Mouse (Mus musculus) neural tube, embryonic 13.5 days (tissue): ENCODE data around the gene Mfsd2a. TPM values are rescaled to one million over a fixed set of nuclear protein-coding genes. Genes with fewer than 3 reads are reported as not detected.
A peak's percentile ranks its signal among the peaks of the same experiment; 100 is the strongest.
"Not testable (repeated sequence)": the region's sequence is repeated elsewhere in the genome, so short reads cannot be mapped to it uniquely, and the experiment has no call there.

Source experiments
- ATAC-seq: fragments of 200-750 bp; cut with Nextera tagmentation; 2 replicates; pipeline ENCODE4 v1.8.0; 2017; ENCODE audit warnings: low read depth, mild to moderate bottlenecking, moderate TSS enrichment, moderate library complexity
- H3K27ac ChIP-seq: fragments of 300-500 bp; sonication (generic); replicated peaks from 2 replicates; pipeline ENCODE4 v1.5.1; 2015; ENCODE audit warnings: moderate library complexity, mild to moderate bottlenecking, inconsistent platforms
- H3K27me3 ChIP-seq: fragments of 300-500 bp; sonication (generic); 2 replicates; pipeline ENCODE4 v1.6.1; 2015; ENCODE audit warnings: mild to moderate bottlenecking, inconsistent platforms
- H3K36me3 ChIP-seq: fragments of 300-500 bp; sonication (generic); 2 replicates; pipeline ENCODE4 v1.6.1; 2015; ENCODE audit warnings: mild to moderate bottlenecking, inconsistent platforms
- H3K4me1 ChIP-seq: fragments of 300-500 bp; sonication (generic); replicated peaks from 2 replicates; pipeline ENCODE4 v1.6.1; 2015; ENCODE audit warnings: inconsistent platforms
- H3K4me2 ChIP-seq: fragments of 300-500 bp; sonication (generic); 2 replicates; pipeline ENCODE4 v1.6.1; 2015; ENCODE audit warnings: inconsistent platforms, mild to moderate bottlenecking, moderate library complexity
- H3K4me3 ChIP-seq: fragments of 300-500 bp; sonication (generic); 2 replicates; pipeline ENCODE4 v1.5.1; 2015; ENCODE audit warnings: mild to moderate bottlenecking, inconsistent platforms
- H3K9ac ChIP-seq: fragments of 300-500 bp; sonication (generic); 2 replicates; pipeline ENCODE4 v1.6.1; 2015; ENCODE audit warnings: moderate library complexity, mild to moderate bottlenecking, inconsistent platforms
- H3K9me3 ChIP-seq: fragments of 300-500 bp; sonication (generic); 2 replicates; pipeline ENCODE4 v1.6.1; 2016; ENCODE audit warnings: inconsistent platforms
- whole genome bisulfite sequencing: fragments of 180-500 bp; shearing (Covaris S2); methylation state at CpG from one replicate; pipeline ENCODE4 v1.1.7; 2015; 5-methylcytosine and 5-hydroxymethylcytosine counted together
- polyA plus RNA-seq: library from polyadenylated mRNA; unstranded; fragments of >200 nt; fragmentation: Nextera tagmentation; extraction: Ambion mirVana; gene quantifications from 2 replicates; pipeline ENCODE4 v1.2.1, GENCODE M21; 2015

Gene Mfsd2a
- polyA plus RNA-seq, 1 experiment from 2014 or later = 30.3 TPM

DNA sequence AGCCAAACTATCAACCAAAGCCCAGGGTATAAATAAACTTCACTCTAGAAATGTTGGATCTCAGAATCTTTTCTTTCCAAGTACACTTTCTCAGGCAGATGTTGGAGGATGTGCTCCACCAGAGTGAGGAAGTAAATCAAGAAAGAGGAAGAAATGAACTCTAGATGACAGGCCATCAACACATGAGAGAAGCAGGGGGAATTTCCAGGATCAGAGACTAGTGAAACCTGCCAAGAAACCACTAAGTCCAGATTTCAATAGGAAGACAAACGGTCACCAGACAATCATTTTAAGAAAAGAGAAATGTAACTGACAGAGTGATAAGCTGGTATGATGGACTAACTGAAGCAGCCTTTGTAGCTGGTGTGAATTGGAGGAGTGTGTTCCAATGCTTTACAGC, 30.2 kb upstream of the Mfsd2a start:
- 82% methylated on average over 1 of the region's 1 CpGs for WGBS
- no peak for ATAC-seq
- no peaks in the 10 kb centered on the region; the same call in 1 of the 2 replicates for H3K9me3 ChIP-seq
- H3K27me3 ChIP-seq = no peaks in the 10 kb centered on the region
- peaks cover 6% of the 10 kb centered on the region; the same call in 1 of the 2 replicates for H3K4me1 ChIP-seq
- H3K4me3 ChIP-seq = no peak overlapping the region
- H3K36me3 ChIP-seq = no peaks in the 10 kb centered on the region
- no peak overlapping the region for H3K27ac ChIP-seq
- no peak overlapping the region for H3K9ac ChIP-seq
- no peak overlapping the region for H3K4me2 ChIP-seq

DNA sequence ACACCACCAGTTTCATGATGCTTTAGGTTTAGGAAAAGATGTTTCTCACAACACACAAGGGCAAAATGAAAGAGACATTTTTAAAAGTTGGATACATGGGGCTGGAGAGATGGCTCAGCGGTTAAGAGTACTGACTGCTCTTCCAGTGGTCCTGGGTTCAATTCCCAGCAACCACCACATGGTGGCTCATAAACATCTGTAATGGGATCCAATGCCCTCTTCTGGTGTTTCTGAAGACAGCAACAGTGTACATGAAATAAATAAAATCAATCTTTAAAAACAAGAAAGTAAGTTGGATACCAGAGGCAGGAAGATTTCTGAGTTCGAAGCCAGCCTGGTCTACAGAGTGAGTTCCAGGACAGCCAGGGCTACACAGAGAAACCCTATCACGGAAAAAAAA, 27.0 kb upstream of the Mfsd2a start:
- not testable (repeated sequence) for H3K27ac ChIP-seq, H3K4me3 ChIP-seq, H3K9me3 ChIP-seq, H3K36me3 ChIP-seq, H3K4me2 ChIP-seq, ATAC-seq, H3K4me1 ChIP-seq, H3K9ac ChIP-seq
- WGBS = 60% methylated on average over 3 of the region's 3 CpGs
- H3K27me3 ChIP-seq = peaks cover 16% of the 10 kb centered on the region

DNA sequence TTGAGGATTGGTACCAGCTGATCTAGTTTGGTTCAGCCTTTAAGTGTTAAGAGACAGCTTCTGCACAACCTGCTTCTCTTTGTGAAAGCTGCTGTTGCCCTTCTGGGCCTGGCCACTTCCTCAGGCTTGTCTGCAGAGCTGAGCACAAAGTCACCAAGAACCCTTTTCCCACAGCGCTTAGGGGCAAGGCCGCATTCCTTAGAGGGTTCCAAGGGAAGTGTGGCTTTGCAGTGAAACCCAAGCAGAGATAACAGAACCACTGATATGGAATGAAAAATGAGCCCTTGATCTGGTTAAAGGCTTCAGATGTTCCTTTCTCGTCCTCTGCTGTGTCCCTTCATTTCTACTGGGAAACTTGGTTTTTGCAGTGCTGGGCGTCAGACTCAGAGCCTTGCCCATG, 26.4 kb upstream of the Mfsd2a start:
- H3K36me3 ChIP-seq = no peaks in the 10 kb centered on the region
- H3K4me2 ChIP-seq = no peak overlapping the region
- H3K4me1 ChIP-seq = peaks cover 9% of the 10 kb centered on the region
- no peak overlapping the region for H3K9ac ChIP-seq
- H3K9me3 ChIP-seq = no peaks in the 10 kb centered on the region; the same call in 1 of the 2 replicates
- peaks cover 20% of the 10 kb centered on the region for H3K27me3 ChIP-seq
- no peak for ATAC-seq
- no peak overlapping the region for H3K4me3 ChIP-seq
- no peak overlapping the region for H3K27ac ChIP-seq
- WGBS = 92% methylated on average over 4 of the region's 4 CpGs

DNA sequence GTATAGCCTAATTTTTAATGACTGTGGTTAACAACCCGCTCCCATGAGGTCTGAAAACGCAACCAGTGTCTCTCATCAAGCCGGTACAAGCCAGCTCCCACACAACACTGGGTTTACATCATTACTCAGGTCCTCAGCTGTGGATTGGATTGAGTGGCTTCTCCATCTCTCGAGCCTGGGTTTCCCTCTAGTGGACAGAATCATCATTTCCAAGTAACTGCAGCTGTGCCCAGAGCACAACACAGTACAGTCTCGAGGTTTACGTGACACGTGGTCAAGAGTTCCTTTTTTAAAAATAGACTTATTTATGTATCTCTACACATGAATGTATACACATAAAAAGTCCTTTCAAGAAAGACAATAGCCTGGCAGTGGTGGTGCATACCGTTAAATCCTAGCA, 24.1 kb upstream of the Mfsd2a start:
- H3K27ac ChIP-seq = no peak overlapping the region

DNA sequence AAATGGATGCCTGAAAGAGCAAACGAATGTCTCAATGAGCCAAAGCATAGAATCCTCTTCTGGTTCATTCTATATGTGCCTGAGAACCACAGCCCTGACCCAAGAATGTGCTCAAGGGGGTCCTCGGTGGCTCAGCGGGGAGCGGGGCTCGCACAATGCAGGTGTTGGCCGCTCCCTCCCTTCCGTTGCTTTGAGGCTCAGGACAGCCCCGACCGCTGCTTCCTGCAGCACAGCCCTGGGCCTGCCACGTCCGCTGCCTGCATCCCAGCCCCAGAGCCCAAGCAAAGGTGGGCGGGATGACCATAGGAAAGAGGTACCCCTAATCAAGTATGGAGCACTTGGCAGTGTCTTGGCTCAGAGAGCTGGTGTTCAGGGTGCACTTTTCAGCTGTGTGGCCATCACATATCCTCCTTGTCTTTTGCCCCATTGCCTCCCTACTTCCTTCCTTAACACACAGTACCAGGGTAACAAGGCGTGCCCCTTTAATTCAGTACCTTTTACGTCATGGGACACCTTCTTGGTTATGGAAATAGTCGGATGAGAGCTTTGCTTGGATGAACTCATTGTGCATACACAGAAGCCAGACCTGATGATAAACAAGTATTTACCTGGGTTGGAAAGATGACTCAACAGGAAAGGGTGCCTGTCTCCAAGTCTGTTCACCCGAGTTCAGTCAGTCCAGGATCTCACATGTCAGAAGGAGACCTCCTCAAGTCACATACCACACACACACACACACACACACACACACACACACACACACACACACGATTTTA, 22.7 kb upstream of the Mfsd2a start:
- peak overlapping the region; percentile 42 for H3K4me2 ChIP-seq
- peak overlapping the region; percentile 12; the same call in 1 of the 2 replicates for H3K4me3 ChIP-seq
- no peak overlapping the region for H3K27ac ChIP-seq
- ATAC-seq = peak; percentile 44; the same call in 1 of the 2 replicates
- no peaks in the 10 kb centered on the region for H3K36me3 ChIP-seq
- H3K27me3 ChIP-seq = peaks cover 27% of the 10 kb centered on the region
- 27% methylated on average over 17 of the region's 17 CpGs for WGBS
- peaks cover 16% of the 10 kb centered on the region for H3K4me1 ChIP-seq
- no peaks in the 10 kb centered on the region for H3K9me3 ChIP-seq
- H3K9ac ChIP-seq = peak overlapping the region; percentile 53; the same call in 1 of the 2 replicates

More for the DNA sequence above, 24.1 kb upstream of the Mfsd2a start:
- Histone ChIP-seq H3K27me3 (peaks cover 27% of the 10 kb centered on the region), H3K9me3 (no peaks in the 10 kb centered on the region), H3K4me1 (peaks cover 16% of the 10 kb centered on the region), H3K4me2 (no peak overlapping the region), H3K36me3 (no peaks in the 10 kb centered on the region), H3K4me3 (no peak overlapping the region), H3K9ac (no peak overlapping the region)
- 37% methylated on average over 8 of the region's 8 CpGs for WGBS
- peak; percentile 87 for ATAC-seq

DNA sequence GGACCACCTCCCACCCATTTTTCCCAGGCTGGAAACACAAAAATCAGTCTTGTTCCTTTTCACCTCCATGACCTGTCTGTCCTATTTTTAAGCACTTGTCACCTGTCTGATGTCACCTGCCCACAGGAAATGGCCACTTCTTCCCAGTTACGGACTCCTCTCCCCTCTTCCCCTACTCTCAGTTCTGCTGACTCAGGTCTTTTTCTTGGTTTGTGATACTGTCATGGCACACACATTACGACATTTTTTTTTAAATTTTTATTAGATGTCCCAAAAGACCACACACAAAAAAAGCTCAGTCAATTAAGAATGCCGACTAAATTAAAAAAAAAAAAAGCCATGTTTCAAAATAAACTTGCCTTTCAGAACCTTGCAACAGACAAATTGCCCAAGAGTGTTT, 21.5 kb upstream of the Mfsd2a start:
- H3K9ac ChIP-seq = no peak overlapping the region
- H3K27me3 ChIP-seq = peaks cover 27% of the 10 kb centered on the region
- WGBS = 63% methylated on average over 3 of the region's 3 CpGs
- H3K4me2 ChIP-seq = no peak overlapping the region; the same call in 1 of the 2 replicates
- H3K4me3 ChIP-seq = no peak overlapping the region
- H3K9me3 ChIP-seq = no peaks in the 10 kb centered on the region
- ATAC-seq = no peak
- H3K27ac ChIP-seq = no peak overlapping the region
- H3K36me3 ChIP-seq = no peaks in the 10 kb centered on the region
- peaks cover 16% of the 10 kb centered on the region for H3K4me1 ChIP-seq

DNA sequence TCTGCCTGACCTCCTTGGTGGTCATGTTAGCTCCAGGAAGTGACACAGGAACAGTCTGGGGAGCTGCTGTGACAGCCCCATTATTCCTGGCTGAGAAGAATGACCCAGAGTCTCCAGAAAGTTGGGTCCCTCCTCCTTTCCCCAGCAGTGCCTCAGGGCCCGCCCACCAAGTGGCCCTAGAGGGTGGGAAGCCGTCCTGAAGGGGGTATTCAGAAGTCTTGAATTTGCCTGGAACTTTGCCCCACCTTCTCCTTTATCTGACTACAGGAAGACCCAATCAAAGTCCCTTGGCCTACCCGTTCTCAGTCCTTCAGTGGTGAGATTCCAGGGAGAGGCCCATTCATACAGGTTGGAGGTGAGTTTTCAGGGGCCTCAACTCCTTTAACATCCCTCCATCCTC, 20.9 kb upstream of the Mfsd2a start:
- H3K36me3 ChIP-seq = no peaks in the 10 kb centered on the region
- no peak overlapping the region for H3K27ac ChIP-seq
- no peak overlapping the region for H3K4me2 ChIP-seq
- H3K9ac ChIP-seq = no peak overlapping the region
- no peak overlapping the region for H3K4me3 ChIP-seq
- ATAC-seq = no peak
- 29% methylated on average over 3 of the region's 3 CpGs for WGBS
- no peaks in the 10 kb centered on the region for H3K9me3 ChIP-seq
- H3K4me1 ChIP-seq = peaks cover 16% of the 10 kb centered on the region
- peaks cover 27% of the 10 kb centered on the region for H3K27me3 ChIP-seq

DNA sequence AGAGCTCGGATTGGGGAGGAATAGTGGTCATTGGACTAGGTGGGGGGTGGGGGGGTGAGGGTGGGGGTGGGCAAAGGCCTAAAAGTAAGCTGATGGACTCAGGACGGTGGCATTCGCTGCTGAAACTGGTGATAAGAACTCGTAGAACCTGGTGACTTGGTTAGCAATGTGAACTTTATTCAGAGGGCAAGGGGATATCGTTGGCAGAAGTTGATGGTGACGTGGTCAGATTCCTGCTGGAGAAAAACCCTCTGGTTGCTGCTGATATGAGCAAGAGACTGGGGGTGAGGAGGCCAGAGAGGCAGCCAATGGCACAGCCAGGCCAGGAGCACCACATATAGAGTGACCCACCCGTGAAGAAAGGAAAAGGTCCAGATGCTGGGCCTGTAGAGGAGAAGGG, 20.2 kb upstream of the Mfsd2a start:
- no peaks in the 10 kb centered on the region for H3K36me3 ChIP-seq
- H3K9ac ChIP-seq = no peak overlapping the region
- H3K27me3 ChIP-seq = peaks cover 27% of the 10 kb centered on the region
- H3K4me2 ChIP-seq = no peak overlapping the region
- H3K27ac ChIP-seq = no peak overlapping the region
- H3K4me1 ChIP-seq = peaks cover 16% of the 10 kb centered on the region
- ATAC-seq = no peak
- H3K9me3 ChIP-seq = no peaks in the 10 kb centered on the region
- no peak overlapping the region for H3K4me3 ChIP-seq
- WGBS = 86% methylated on average over 7 of the region's 7 CpGs

DNA sequence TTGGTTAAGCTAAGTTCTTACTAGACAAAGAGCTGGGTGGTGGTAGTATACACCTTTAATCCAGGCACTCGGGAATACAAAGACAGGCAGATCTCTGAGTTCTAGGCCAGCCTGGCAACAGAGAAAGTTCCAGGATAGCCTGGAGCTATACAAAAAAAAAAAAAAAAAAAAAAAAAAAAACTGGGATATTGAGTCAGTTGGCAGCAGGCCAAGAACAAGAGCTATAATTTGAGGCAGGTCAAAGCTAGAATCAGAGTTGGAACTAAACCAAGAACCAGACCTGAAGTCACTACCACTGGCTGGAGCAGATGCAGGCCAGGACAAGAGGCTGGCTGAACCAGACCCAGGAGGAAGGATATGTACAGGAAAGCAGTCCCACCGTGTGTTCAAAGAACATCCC, 19.7 kb upstream of the Mfsd2a start:
- Histone ChIP-seq H3K9me3 (no peaks in the 10 kb centered on the region), H3K4me2 (no peak overlapping the region), H3K27me3 (peaks cover 27% of the 10 kb centered on the region), H3K27ac (no peak overlapping the region), H3K36me3 (no peaks in the 10 kb centered on the region), H3K4me3 (no peak overlapping the region), H3K9ac (no peak overlapping the region), H3K4me1 (peaks cover 16% of the 10 kb centered on the region)
- WGBS = 83% methylated on average over 2 of the region's 2 CpGs
- no peak for ATAC-seq

DNA sequence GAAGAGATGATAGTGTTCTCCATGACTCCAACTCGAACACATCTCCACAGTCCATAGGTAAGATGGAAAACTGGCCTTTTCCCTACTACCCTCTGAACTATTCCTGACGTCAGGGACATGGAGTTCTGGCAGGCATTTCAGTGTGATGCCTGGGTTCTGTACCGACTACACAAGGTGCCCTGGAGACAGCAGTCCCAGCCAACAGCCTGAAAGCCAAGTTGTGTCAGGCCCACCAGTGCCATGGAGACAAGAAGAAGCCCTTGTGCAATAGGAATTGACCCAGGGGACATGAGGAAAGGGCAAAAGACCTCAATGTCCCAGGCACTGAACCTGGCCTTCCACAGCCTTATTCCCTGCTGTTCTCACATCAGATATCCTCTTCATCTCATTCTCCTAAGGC, 18.8 kb upstream of the Mfsd2a start:
- 77% methylated on average over 3 of the region's 3 CpGs for WGBS
- Histone ChIP-seq H3K9me3 (no peaks in the 10 kb centered on the region), H3K9ac (no peak overlapping the region), H3K27me3 (peaks cover 27% of the 10 kb centered on the region), H3K4me1 (peaks cover 16% of the 10 kb centered on the region), H3K36me3 (no peaks in the 10 kb centered on the region), H3K4me3 (no peak overlapping the region), H3K4me2 (no peak overlapping the region), H3K27ac (no peak overlapping the region)
- ATAC-seq = no peak

DNA sequence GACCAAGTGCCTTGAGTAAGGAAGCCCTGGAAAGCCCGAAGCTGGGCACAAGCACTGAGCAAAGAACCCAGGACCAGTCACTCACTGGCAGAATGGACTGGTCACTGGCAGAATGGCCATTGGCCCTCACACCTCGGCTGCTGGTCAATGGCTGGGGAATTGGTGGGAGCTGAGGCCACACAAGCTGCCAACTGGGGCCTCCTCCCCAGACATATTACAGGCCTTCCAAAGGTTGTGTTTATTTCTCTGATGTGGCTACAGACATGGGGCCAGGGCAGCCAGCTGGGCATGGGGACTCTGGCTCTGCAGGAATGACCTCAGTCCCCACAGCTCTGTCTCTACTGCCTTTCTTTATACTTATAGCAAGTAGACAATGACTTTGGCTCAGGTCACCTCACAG, 17.9 kb upstream of the Mfsd2a start:
- 83% methylated on average over 2 of the region's 2 CpGs for WGBS
- ATAC-seq = no peak
- Histone ChIP-seq H3K4me2 (no peak overlapping the region), H3K9me3 (no peaks in the 10 kb centered on the region), H3K9ac (no peak overlapping the region), H3K4me3 (no peak overlapping the region), H3K4me1 (peaks cover 16% of the 10 kb centered on the region), H3K27me3 (peaks cover 20% of the 10 kb centered on the region), H3K36me3 (no peaks in the 10 kb centered on the region), H3K27ac (no peak overlapping the region)

DNA sequence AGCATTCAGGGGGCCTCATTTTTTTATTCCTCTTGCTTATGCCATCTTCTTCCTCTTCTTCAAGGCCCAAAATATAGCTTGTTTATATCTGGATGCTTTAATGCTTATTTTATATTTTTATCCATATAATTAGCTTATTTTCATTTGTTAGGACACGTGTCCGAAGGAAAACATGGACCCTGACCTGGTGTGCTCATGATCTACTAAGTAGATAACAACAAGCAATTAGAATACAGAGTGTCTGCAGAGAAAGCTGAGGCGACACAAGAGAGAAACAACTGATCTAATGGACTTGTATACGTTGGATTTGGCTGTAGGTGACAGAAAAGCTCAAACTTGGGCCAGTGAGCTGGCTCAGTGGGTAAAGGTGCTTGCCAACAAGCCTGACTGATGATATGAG, 15.9 kb upstream of the Mfsd2a start:
- no peaks in the 10 kb centered on the region for H3K9me3 ChIP-seq
- H3K36me3 ChIP-seq = no peaks in the 10 kb centered on the region
- 80% methylated on average over 4 of the region's 4 CpGs for WGBS

More for the DNA sequence above, 15.9 kb upstream of the Mfsd2a start:
- no peak overlapping the region for H3K27ac ChIP-seq
- no peak for ATAC-seq
- no peak overlapping the region for H3K4me2 ChIP-seq
- no peak overlapping the region for H3K9ac ChIP-seq
- 0 out of 2 replicates have a peak, but pooled peaks cover 5% of the 10 kb centered on the region for H3K4me1 ChIP-seq
- H3K4me3 ChIP-seq = no peak overlapping the region
- H3K27me3 ChIP-seq = peaks cover 1% of the 10 kb centered on the region
